Mouse (Mus musculus) G1E (cell line): ENCODE data around the gene Ap3b1.

Source experiments
- CTCF ChIP-seq: IDR thresholded peaks from 2 replicates; pipeline ENCODE4 v1.5.1; 2012; ENCODE audit warnings: low read depth, low read length, inconsistent platforms, mixed read lengths
- GATA1 ChIP-seq: IDR thresholded peaks from 2 replicates; pipeline ENCODE4 v1.6.1; 2012; ENCODE audit warnings: borderline replicate concordance, low read length, inconsistent platforms, mixed read lengths
- GATA2 ChIP-seq: IDR thresholded peaks from 2 replicates; pipeline ENCODE4 v1.6.1; 2012; ENCODE audit warnings: low read depth, low read length, inconsistent platforms, borderline replicate concordance
- TAL1 ChIP-seq: conservative IDR thresholded peaks from 2 replicates; pipeline ENCODE4 v1.6.1; 2012; ENCODE audit warnings: low read depth, low read length, inconsistent platforms, mixed read lengths

- TF ChIP-seq CTCF = no peak
- no peak for TF ChIP-seq TAL1
- no peak for TF ChIP-seq GATA1
- no peak for TF ChIP-seq GATA2
These were observed 157.8 kb downstream of the Ap3b1 start for GRCm38 (mm10) chr13:94516532-94516931.
